Mouse (Mus musculus) heart, postnatal 25 days (tissue): ENCODE data around the gene E2f4. TPM values are rescaled to one million over a fixed set of nuclear protein-coding genes. Genes with fewer than 3 reads are reported as not detected.

Experiments
- DNase-seq: peaks from one replicate; pipeline ENCODE4 v3.0.0; 2022; ENCODE audit warnings: low spot score
- intact Hi-C: fragments of 180-260 bp; cut with DNase I; formaldehyde crosslinking; loops from one replicate; pipeline ENCODE4 v1.15.1; 2025
- microRNA-seq: library from miRNA; unstranded; fragments of <30 nt; microRNA quantifications from one replicate; pipeline ENCODE4 v1.2.0, GENCODE M21; 2022
- total RNA-seq, 2 experiments: library from RNA; stranded (reverse); gene quantifications; 2 replicates each; pipeline ENCODE4 v1.2.3; 2021

Gene E2f4
- total RNA-seq, 2 experiments from 2014 or later: 19.8 to 21.5 TPM

DNA sequence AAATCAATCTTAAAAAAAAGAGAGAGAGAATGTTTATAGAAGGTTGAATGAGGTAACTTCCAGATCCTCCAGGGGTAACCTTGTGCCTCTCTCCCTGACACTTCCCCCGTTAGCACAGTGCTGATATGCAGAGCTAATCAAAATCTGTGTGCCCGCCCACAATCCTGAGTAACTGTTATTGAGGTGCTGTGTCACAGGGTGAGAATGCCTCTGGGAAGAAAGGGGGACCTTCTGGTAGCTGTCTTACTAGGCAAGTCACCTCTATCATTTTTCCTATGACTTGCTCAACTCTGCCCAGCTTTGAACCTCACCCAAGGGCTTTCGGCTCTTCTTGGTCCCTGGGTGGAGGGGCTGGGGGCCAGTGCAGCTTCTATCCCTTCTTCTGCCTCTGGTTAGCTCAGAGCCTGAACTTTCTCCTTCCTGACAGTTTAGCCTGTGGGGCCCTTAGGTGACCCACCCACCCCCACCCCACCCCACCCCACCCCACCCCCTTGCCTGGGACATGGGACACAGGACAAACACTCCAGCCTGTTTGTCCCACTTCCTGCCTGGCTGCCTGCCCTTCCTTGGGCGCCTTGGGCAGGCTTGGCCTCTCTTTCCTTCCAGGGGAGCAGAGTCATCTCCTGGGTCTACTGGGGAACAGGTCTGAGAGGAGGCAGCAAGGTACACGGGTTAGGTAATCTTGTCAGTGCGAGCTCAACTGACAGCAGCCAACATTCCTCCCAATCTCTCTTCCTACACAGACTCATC lies 42.6 kb downstream of the E2f4 start:
- DNase-seq: no peak
- intact Hi-C loops: no loop called here

DNA sequence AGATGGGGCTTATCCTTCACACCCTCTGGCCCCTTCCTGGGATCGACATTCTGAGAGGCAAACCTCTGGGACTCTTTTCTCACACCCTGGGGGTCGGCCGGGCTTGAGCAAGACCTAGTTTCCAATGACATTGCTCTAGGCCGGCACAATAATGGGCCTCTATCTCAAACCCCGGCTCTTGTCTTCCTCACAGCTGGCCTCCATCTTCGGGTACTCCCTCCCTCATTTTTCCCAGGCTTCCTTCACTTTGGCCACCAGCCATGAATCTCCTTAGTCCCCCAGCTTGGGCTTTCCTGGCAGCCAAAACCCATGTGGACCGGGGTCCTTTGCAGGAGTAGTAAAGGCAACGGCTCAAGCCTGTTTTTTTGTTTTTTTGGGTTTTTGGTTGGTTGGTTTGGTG lies 43.9 kb downstream of the E2f4 start:
- no peak for DNase-seq
- intact Hi-C loops: no loop called here

DNA sequence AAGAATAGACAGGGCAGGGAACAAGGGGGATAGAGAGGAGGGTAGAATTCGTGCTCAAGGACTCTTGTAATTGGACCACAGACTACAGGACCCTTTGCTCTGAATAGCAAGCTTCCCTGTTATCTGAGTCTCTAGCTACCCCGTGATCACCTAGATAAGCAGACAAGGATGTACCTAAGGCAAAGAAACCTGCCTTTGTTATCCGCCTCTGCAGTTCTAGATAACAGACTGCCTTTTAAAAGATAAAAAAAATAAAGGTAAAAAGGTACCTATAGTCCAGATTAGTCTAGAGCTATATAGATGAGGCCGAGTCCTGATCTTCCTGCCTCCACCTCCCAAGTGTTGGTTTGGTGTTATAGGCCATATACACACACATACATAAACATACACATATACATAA lies 45.3 kb downstream of the E2f4 start:
- DNase-seq: no peak
- intact Hi-C loops: loop anchor here (2.0 kb wide), 1 partner anchor 14 kb away; no protein-coding TSS in a partner anchor

DNA sequence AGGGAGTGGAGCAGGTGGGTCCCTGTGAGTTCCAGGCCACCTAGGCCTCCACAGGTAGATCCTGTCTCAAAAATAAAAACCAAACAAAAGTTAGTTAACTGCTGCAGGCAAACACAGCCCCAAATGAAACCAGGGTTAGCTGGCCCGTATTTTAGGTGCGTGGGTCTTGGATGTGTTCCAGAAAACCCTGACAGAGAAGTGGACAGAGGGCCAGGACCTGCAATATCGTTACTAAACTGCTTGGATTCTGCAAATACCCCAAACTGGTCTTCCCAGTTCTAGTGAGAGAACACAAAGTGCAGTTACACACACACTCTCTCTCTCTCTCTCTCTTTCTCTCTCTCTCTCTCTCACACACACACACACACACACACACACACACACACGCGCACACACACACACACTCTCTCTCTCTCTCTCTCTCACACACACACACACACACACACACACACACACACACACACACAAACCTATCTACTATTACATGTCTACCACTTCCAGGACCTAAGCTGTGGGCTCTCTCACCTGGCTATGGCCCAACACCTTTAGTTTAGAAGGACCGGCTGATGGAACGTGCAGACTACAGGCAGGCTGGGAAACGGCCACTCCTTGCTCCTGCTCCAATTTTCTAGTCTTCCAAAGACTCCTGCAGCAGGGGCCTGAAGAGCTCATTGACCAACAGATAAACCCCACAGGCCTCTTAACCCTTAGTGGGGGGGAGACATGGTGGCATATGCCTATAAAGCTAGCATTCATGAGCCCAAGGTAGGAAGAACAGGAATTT lies 46.5 kb downstream of the E2f4 start:
- DNase-seq: no peak
- intact Hi-C loops: loop anchor here (2.0 kb wide), 1 partner anchor 15 kb away; no protein-coding TSS in a partner anchor

DNA sequence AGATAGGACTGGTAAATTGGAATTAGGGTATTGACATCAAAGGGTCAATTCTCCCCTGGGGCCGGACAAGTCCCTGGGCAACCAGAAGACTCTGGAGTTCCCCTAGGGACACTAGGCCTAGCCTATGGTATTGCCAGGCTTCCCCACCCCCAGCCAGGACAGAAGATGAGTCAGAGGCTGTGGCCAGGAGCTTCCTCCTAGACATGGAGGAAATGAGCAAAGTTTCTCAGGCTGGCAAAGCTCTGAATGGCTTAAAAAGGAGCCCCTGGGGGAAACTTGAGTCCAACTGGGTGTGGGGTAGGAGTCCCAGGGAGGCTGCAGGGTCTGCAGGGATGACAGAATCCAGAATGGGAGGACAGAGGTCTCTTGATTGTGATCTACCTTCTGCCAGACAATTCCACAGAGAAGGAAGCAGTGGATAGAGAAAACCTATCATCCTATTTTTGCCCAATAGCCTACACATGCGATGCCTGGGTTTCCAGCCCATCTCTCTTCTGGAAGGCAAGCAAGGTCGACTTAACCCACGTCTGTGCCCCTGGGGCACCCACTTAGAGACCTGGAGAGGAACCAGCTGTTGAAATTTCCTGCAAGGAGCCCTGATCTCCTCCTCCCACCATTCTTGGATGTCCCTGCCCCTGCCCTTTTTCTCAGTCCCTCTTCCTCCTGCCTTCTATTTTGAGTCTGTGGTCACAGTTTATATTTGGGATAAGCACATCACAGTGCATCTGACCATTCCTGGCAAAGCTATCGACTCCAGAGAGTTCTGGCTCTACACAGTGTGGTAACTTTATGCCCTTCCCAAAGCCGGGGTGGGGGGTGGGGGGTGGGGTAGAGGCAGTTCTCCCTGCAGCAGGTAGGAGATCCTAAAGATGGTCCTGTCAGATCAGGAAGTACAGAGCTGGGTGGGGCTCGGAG lies 47.9 kb downstream of the E2f4 start:
- DNase-seq: no peak
- intact Hi-C loops: loop anchor here (5.0 kb wide), 1 partner anchor 48 kb away; the partner anchor contains the start of genes E2f4 and Exoc3l

DNA sequence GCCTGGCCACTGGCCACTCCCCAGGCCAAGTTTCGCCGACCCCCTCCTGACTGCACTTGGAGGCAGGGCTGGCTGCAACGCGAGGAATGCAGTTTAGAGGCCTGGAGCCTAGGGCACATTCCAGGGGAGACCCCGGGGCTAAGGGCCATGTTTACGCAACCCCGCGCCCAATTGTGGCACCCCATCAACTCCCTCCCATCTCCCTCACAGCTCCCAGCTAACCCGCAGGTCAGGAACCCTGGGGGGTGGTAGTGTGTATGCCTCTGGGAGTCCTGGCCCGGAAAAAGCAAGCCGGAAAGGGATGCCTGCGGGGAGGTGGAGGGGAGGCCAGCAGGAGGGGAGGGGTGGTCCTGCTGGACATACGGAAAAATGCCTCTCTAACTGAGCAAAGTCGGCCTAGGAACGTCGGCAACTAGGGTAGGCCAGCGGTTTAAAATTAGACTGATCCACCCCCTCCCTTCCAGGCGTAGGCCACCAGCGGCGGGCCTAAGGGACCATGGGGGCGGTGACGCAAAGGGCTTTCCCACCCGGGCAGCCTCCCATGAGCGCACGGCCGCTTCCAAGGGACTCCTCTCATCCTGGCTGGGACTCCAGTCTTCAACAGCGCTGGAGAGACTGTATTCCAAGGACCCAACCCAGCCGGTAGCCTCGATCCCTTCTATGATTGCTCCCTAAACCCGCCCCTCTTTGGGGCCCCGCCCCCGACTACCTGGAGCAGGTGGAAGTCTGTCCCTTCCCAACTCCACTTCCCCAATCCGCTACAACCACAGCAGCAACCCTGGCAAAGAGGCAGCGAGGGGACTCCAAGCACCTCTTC lies 49.4 kb downstream of the E2f4 start:
- DNase-seq: peak; percentile 72
- intact Hi-C loops: loop anchor here (5.0 kb wide), 1 partner anchor 50 kb away; the partner anchor contains the start of genes E2f4 and Exoc3l

DNA sequence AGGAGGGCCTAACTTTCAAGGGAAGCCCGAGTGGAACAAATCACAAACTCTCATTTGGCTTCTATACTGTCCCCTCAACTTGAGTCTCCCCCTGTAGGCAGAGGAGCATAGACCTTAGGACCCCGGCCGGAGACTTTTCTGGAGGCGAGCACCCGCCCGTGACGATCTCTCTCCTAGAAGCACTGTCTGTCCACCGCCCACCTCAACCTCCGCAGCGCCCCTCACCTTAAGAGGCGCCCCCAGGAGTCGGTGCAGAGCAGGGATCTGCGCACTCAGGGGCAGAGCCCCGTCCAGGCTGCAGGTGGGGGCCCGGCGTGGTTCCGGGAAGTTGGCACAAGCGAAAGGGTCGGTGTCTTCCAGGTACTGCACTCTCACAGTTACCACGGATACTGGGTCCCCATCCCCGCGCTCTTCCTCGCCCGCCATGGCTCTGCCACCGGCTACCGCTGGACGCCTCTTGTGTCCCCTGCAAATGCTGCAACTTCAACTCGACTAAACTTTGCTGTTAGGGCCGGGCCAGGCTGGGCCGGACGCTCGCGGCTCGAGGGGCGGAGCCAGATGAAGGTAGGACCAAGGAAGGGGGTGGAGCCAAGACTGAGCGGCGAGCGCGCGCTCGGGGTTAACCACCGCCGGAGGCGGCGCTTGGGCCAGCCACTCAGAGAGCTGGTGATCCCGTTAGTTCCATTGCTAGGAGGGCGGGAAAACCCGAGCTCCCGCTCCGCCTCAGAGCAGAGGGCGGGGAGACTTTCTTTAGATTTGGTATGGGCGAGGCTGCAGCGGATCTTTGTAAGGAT lies 50.2 kb downstream of the E2f4 start, which contains the start of gene Fhod1:
TSS of gene Fhod1 (minus strand) at position 526 of the 794 bp plus-strand sequence.
- intact Hi-C loops: loop anchor here (5.0 kb wide), 1 partner anchor 50 kb away; the partner anchor contains the start of genes E2f4 and Exoc3l
- DNase-seq: peak; percentile 89

DNA sequence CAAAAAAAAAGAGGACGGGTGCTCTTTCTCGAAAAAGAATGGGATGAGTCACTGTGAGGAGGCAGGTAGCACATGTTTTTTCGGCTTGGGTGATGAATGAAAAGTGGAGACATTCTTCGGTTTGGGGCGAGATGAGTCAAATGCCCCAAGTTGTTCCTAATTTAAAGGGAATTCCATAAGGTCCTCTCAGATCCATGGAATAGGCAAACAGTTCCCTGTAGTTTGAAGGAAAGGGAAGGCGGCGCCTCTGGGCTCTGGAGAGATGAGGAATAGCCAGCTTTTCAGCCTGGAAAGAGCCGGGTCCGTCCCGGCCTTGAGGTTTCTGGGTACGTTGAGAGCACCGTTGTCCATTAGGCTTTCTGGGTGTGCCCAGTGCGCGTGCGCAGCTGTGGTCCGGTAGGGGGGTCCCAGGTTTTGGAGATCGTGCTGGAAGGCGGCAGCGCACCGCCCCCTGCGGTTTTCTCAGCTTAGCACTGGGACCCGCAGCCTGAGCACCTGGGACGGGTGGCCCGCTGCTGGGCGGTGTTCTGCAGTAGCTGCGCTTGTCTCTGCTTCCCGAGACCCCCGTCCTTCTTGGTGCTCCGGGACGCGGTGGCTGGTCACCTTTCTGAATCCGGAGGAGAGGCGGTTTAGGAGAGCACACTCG lies 51.1 kb downstream of the E2f4 start, which contains the start of gene Slc9a5:
TSS of gene Slc9a5 (plus strand) at position 394 of the 646 bp plus-strand sequence.
- DNase-seq: no peak
- intact Hi-C loops: loop anchor here (5.0 kb wide), 1 partner anchor 51 kb away; the partner anchor contains the start of genes E2f4 and Exoc3l

DNA sequence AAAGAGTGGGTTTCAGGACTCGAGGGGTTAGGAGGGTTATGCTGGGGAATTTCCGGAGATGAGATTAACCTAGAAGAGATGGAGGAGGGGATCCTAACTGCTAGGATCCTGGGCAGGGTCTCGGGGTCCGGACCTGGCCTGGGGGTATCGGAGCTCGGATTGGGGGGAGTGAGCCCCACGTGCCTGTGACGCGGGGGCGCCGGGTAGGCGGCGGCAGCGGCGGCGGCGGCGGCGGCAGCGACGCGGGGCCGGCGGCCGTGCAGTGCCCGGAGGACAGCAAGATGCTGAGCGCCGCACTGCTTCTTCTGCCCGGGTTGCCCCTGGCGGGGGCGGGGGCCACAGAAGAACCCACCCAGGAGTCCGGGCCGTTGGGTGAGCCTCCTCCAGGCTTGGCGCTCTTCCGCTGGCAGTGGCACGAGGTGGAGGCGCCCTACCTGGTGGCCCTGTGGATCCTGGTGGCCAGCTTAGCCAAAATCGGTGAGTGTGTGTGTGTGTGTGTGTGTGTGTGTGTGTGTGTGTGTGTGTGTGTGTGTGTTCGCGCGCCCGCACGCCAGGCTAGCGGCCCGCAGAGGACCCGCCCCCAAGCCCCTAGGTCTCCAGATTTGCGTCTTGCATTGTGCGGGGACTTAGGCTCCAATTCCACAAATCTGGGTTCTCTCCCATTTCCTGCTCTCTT lies 51.8 kb downstream of the E2f4 start:
- intact Hi-C loops: loop anchor here (5.0 kb wide), 1 partner anchor 52 kb away; the partner anchor contains the start of genes E2f4 and Exoc3l
- DNase-seq: no peak

DNA sequence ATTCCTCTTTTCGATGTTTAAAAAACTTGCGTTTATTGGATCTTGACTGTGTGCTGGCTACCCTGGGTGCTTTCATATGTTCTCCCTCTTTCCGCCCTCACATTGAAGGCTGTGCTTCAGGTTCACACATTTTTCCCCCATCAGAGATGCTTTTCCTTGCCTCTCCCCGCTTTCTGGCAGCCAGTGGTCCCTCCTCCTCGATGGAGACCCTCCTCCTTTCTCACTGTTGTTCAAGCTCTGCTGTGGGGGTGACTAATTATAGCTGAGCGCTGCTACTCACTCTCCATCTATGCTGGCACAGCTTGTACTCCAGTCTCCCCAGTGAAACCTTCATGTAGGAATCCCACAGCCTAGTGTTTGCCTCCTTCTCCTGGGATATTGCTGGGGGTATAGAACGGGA lies 52.7 kb downstream of the E2f4 start:
- no peak for DNase-seq
- intact Hi-C loops: no loop called here

DNA sequence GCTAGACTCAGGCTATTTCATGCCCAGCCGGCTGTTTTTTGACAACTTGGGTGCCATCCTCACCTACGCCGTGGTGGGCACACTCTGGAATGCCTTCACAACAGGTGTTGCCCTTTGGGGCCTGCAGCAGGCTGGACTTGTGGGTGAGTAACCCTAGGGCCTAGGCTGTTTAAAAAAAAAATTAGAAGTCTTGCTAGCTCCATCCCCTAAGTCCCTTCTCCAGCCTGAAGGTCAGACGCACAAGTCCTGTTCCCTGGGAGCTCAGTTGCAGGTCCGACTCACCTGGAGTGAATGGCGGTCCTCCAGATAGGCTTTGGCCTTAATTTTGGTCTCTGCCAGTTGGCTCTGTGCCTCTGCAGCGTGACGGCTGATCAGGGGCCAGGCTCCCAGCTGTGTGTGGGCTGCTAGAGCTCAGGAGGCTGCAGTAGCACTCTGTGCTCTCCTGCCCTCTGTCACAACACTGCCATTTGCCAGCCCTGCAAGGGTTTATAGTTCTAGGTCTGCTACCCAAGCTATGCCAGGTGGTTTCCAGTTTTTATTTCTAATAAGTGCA lies 56.2 kb downstream of the E2f4 start:
- intact Hi-C loops: no loop called here
- no peak for DNase-seq

DNA sequence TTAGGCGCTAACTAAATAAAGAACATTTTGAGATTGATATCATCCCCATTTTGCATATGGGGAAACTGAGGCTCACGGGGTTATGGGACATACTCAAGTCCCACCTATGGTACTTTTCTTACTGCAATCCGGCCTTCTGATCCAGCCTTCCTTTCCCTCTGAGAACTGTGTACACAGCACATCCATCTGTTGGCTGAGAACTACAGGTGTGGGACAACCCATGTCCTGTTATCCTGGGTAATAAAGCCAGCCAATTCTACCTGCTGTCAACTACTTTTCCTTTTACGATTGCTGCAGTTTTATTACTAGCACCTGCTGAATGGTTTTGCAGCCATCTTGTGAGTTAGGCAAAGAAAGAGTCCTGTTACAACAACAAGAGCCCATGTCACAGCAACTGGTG lies 57.1 kb downstream of the E2f4 start:
- intact Hi-C loops: no loop called here

More for the DNA sequence above, 57.1 kb downstream of the E2f4 start:
- no peak for DNase-seq

Small RNA genes lying within 50 kb of the gene (microRNA-seq; reads per million reads assigned to microRNA genes)
- gene Gm27320 (not detected), gene Mir328 (2,070 reads per million, percentile 85 among the genes with 10 or more reads in this experiment)

Other genes starting within 250 kb of the E2f4 start
- gene Ces3a, start 249.1 kb upstream of the E2f4 start, total RNA-seq: not detected
- gene Ces3b, start 213.9 kb upstream of the E2f4 start, total RNA-seq: under 1 TPM in 1 of 2 experiments, not detected in 1; 0.23 TPM
- gene Ces4a, start 165.9 kb upstream of the E2f4 start, total RNA-seq: not detected
- 10 to 100 TPM; 20.2 to 26.8 TPM for gene Cbfb, start 127.0 kb upstream of the E2f4 start, total RNA-seq
- 10 to 100 TPM; 18.5 to 19.5 TPM for gene D230025D16Rik, start 72.5 kb upstream of the E2f4 start, total RNA-seq
- 1 to 10 TPM; 4.1 to 4.9 TPM for gene B3gnt9, start 42.5 kb upstream of the E2f4 start, total RNA-seq
- gene Tradd, start 33.1 kb upstream of the E2f4 start, total RNA-seq: 1 to 10 TPM; 4.4 to 6.9 TPM
- gene Fbxl8, start 33.0 kb upstream of the E2f4 start, total RNA-seq: 1 to 10 TPM; 2.4 to 2.7 TPM
- 1 to 10 TPM; 1.5 to 2.2 TPM for gene Hsf4, start 27.9 kb upstream of the E2f4 start, total RNA-seq
- gene Nol3, start 21.5 kb upstream of the E2f4 start, total RNA-seq: 10 to 100 TPM; 17.2 to 20.1 TPM
- 1 to 10 TPM; 1.8 to 2.0 TPM for gene 4931428F04Rik, start 7.8 kb upstream of the E2f4 start, total RNA-seq
- gene Exoc3l, start 1.6 kb upstream of the E2f4 start, total RNA-seq: 1 to 10 TPM; 4.9 to 7.1 TPM
- under 1 TPM; 0.81 to 0.91 TPM for gene Elmo3, start 7.9 kb downstream of the E2f4 start, total RNA-seq
- gene Lrrc29, start 28.6 kb downstream of the E2f4 start, total RNA-seq: 1 to 10 TPM; 1.3 to 1.9 TPM
- 10 to 100 TPM; 23.4 to 25.3 TPM for gene Tmem208, start 28.7 kb downstream of the E2f4 start, total RNA-seq
- 1 to 10 TPM; 6.1 to 7.2 TPM for gene Fhod1, start 50.3 kb downstream of the E2f4 start, total RNA-seq
- under 1 TPM; 0.29 to 0.56 TPM for gene Slc9a5, start 51.2 kb downstream of the E2f4 start, total RNA-seq
- gene Plekhg4, start 75.6 kb downstream of the E2f4 start, total RNA-seq: not detected
- gene Kctd19, start 115.8 kb downstream of the E2f4 start, total RNA-seq: under 1 TPM in 1 of 2 experiments, not detected in 1; 0.44 TPM
- gene Lrrc36, start 115.9 kb downstream of the E2f4 start, total RNA-seq: under 1 TPM; 0.42 to 0.73 TPM
- 10 to 100 TPM; 51.4 TPM for gene Tppp3, start 173.9 kb downstream of the E2f4 start, total RNA-seq
- 10 to 100 TPM; 12.8 to 13.6 TPM for gene Zdhhc1, start 199.2 kb downstream of the E2f4 start, total RNA-seq
- gene Hsd11b2, start 221.1 kb downstream of the E2f4 start, total RNA-seq: under 1 TPM; 0.13 to 0.36 TPM